Mouse (Mus musculus): Measurements from ENCODE around the gene Ralb.

GRCm38 (mm10) chr1:119551651-119552050 is 47.1 kb upstream of the Ralb start:
- TF ChIP-seq POLR2A (IDR thresholded peaks at IDR 0.05; ENCODE audit: insufficient read length, low read depth) (no peak), MYOG (IDR thresholded peaks at IDR 0.05; ENCODE audit: control insufficient read depth in 1 of 3, insufficient read depth in 1 of 3, insufficient read length in 2 of 3, low read depth in 2 of 3) (no peak)

Data from myocyte (in vitro differentiated cells).